Mouse (Mus musculus) heart, postnatal 14 days (tissue): ENCODE measurements at regions not wholly inside any gene's neighbourhood (a gene's known extent, or its start where the extent isn't known, plus 50 kb on each side); places are given as distances from the start of the nearest gene placed in this dataset.

ENCODE experiments used
- DNase-seq, 2 experiments: peaks; one replicate each; pipeline ENCODE4 v3.0.0; 2021 to 2022
- intact Hi-C: fragments of 180-260 bp; cut with DNase I; formaldehyde crosslinking; loops from one replicate; pipeline ENCODE4 v1.15.1; 2025

GRCm38 (mm10) chr4:55775858-55776257 is 243.6 kb upstream of the Klf4 start:
- intact Hi-C loops: no loop called here
- DNase-seq: no peak

- intact Hi-C loops: no loop called here
- no peak for DNase-seq
Observed at GRCm38 (mm10) chr4:55774571-55774970, 242.3 kb upstream of the Klf4 start.

- intact Hi-C loops: no loop called here
Observed at GRCm38 (mm10) chr4:55769656-55770055, 237.4 kb upstream of the Klf4 start.

GRCm38 (mm10) chr4:55768325-55768724 is 236.1 kb upstream of the Klf4 start:
- intact Hi-C loops: no loop called here
- no peak for DNase-seq

More at GRCm38 (mm10) chr4:55769656-55770055, 237.4 kb upstream of the Klf4 start:
- DNase-seq: no peak

- no peak for DNase-seq
- intact Hi-C loops: no loop called here
Observed at GRCm38 (mm10) chr4:55767133-55767532, 234.9 kb upstream of the Klf4 start.

GRCm38 (mm10) chr4:55765780-55766179 is 233.5 kb upstream of the Klf4 start:
- intact Hi-C loops: no loop called here
- no peak for DNase-seq

- intact Hi-C loops: no loop called here
- peak in 1 of 2 experiments; percentile 4 for DNase-seq
Observed at GRCm38 (mm10) chr4:55763112-55763511, 230.8 kb upstream of the Klf4 start.

- intact Hi-C loops: no loop called here
- DNase-seq: no peak
Observed at GRCm38 (mm10) chr4:55762389-55762788, 230.1 kb upstream of the Klf4 start.

GRCm38 (mm10) chr4:55757148-55757927 is 225.1 kb upstream of the Klf4 start:
- intact Hi-C loops: no loop called here
- no peak for DNase-seq

GRCm38 (mm10) chr4:55749949-55750600 is 217.8 kb upstream of the Klf4 start:
- peak; percentile 66 to 72 for DNase-seq
- intact Hi-C loops: no loop called here

GRCm38 (mm10) chr4:55741355-55741754 is 209.1 kb upstream of the Klf4 start:
- intact Hi-C loops: no loop called here
- DNase-seq: peak in 1 of 2 experiments; percentile 22

- DNase-seq: no peak
- intact Hi-C loops: no loop called here
Observed at GRCm38 (mm10) chr4:55740062-55740461, 207.8 kb upstream of the Klf4 start.

GRCm38 (mm10) chr4:55738714-55739113 is 206.4 kb upstream of the Klf4 start:
- no peak for DNase-seq
- intact Hi-C loops: no loop called here

- intact Hi-C loops: no loop called here
- DNase-seq: no peak
Observed at GRCm38 (mm10) chr4:55735453-55735852, 203.2 kb upstream of the Klf4 start.

- DNase-seq: no peak
- intact Hi-C loops: no loop called here
Observed at GRCm38 (mm10) chr4:55734331-55734730, 202.1 kb upstream of the Klf4 start.

GRCm38 (mm10) chr4:55733223-55733622 is 201.0 kb upstream of the Klf4 start:
- no peak for DNase-seq
- intact Hi-C loops: no loop called here

- intact Hi-C loops: no loop called here
- peak in 1 of 2 experiments; percentile 54 for DNase-seq
Observed at GRCm38 (mm10) chr4:55732006-55732405, 199.7 kb upstream of the Klf4 start.

GRCm38 (mm10) chr4:55730266-55730665 is 198.0 kb upstream of the Klf4 start:
- DNase-seq: no peak
- intact Hi-C loops: no loop called here

GRCm38 (mm10) chr4:55727178-55727577 is 194.9 kb upstream of the Klf4 start:
- intact Hi-C loops: no loop called here
- no peak for DNase-seq

GRCm38 (mm10) chr4:55726081-55726480 is 193.8 kb upstream of the Klf4 start:
- DNase-seq: no peak
- intact Hi-C loops: no loop called here

- intact Hi-C loops: no loop called here
- no peak for DNase-seq
Observed at GRCm38 (mm10) chr4:55724286-55724685, 192.0 kb upstream of the Klf4 start.

GRCm38 (mm10) chr4:55723124-55723523 is 190.9 kb upstream of the Klf4 start:
- intact Hi-C loops: no loop called here
- DNase-seq: peak; percentile 53 to 56
